Mouse (Mus musculus): ENCODE data around the gene Miga1.
A peak's percentile ranks its signal among the peaks of the same experiment; 100 is the strongest.

The Miga1 gene

DNA sequence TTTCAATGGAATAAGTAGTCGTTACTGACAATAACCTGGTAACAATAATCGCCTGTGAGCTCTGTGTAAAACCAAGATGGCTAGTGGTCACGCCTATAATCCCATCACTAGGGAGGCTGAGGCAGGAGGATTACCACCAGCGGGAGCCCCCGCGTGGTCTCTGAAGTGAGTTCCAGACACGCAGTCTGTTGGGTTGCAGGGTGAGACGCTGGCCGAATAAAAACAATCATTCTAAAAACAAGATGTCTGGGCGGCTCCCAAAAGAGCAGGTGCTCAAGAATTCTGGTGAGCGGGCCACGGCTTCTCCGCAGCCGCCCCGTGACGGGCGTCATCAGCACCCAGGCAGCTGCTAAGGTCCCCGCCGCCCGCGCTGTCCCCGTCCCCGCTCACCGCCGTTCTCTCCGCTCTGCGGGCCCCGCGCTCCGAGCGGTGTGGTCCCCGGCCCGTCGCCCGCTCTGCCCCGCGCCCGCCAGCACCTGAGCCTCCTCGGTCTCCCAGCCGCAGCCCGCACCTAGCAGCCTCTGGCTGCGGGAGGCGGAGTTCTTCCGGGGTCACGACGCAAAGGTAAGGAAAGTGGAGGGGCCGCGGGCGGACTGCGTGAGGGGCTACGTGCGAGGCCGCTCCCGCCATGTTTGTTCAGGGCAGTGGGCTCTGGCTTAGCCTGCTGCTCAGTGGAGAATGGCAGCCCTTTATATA lies at the start of gene Miga1:
Miga1 (minus strand) TSS at position 546 of the 696 bp plus-strand sequence.
- peak; percentile 73 for DNase-seq (ENCODE audit: low spot score)

DNA sequence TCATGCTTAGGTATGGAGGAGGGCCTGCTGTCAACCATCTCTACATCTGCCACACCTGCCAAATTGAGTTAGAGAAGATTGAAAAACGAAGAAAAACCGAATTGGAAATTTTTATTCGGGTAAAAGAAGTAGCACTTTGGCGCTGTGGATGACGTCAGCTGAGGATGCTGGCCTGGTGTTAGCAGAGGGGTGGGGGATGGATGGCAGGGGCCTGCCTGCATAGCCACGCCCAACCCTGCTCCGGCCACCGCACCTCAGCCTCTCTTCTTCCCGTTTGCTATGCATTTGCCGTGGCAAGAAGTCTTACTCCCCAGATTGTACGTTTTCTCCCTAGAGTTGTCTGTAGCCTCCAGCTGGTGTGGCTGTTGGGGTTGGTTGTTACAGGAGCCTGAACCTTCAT lies 43.9 kb upstream of the Miga1 start:
- DNase-seq (ENCODE audit: low spot score): no peak

DNA sequence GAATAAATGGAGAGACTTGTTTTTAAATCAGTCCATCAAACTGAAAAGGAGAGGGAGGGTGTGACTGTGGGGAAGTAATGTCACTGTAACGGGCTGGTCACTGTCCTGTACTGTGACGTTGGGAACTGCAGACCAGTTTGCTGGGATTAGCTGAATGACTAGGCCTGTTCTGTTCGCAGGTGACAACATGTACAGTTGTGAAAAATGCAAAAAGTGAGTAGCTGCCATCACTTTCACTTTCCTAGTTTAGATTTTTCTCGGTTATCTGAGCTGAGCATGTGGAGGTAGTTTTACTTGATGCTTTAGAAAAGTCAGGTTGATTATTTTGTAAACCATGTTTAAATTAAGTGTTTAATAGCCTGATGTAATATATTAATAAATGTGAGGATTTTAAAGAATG lies 35.9 kb upstream of the Miga1 start:
- DNase-seq (ENCODE audit: low spot score): no peak

DNA sequence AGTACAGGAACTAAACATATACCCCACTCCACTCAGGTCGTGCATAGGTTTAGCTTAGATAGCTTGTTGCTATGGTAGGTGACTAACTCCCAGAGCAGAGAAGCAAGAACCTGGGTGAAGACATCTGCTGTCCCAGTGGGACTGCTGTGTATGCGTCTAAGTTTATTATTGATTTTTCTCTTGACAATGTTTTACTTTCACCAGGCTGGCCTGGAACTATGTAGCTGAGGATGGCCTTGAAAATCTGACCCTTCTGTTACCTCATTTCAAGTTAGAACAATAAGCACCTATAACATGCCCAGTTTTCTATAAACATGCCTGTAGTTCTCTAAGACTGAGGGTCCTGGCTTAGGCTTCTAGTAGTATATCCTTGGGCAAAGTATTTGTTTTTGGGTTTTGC lies 24.0 kb upstream of the Miga1 start:
- DNase-seq (ENCODE audit: low spot score): no peak

DNA sequence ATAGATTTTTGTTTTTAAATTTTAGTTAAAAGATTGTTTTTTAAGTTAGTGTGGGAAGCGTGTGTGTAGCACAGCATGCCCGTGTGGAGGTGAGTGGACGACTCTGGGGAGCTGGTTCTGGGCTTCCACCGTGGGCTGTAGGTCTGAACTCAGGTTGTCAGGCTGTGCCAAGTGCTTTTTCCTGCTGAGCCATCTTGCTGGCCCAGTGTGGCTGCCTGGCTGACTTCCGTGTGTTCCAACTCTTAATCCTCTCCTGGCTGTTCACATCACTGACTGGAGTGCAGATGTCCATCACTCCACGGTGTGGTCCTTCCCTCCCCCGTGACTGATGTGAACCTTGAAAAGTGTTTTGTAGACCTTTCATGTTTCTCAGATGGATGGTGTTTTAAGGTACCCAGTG lies 18.9 kb upstream of the Miga1 start:
- no peak for DNase-seq (ENCODE audit: low spot score)

DNA sequence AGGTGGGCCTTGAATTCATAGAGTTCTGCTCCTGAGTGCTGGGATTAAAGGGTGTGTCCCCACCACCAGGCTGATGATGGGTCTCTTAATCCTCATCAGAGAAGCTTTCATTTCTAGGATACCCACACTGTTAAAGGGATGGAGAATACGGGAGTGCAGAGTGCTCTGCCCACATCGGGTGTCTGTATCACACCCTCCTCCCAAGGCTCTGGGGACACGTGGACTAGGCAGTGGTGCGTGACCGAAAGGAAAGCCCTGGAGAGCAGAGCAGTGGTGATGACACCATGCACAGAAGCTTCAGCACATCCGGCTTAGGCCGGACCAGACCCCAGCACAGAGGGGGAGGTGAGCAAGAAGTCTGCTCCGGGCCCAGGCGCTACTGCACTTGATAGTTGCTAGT lies 16.5 kb upstream of the Miga1 start:
- no peak for DNase-seq (ENCODE audit: low spot score)

DNA sequence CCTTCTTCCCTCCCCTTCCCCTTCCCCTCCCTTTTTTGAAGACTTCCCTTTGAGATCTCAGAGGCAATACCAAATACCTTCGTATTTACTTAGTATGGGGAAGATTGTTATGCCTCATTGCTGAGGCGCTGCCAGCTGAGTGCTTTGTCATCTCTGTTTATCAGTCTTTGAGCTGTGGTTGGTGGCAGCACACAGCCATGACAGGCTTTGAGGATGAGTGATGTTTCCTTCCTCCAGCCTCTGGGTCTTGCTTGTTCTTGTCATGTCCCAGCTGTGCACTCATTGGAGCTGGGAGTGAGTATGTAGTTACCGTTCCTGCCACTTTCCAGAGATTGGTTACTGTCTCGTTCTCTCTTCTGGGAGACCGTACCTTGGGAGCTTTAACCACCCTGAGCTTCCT lies 15.2 kb upstream of the Miga1 start:
- DNase-seq (ENCODE audit: low spot score): no peak

DNA sequence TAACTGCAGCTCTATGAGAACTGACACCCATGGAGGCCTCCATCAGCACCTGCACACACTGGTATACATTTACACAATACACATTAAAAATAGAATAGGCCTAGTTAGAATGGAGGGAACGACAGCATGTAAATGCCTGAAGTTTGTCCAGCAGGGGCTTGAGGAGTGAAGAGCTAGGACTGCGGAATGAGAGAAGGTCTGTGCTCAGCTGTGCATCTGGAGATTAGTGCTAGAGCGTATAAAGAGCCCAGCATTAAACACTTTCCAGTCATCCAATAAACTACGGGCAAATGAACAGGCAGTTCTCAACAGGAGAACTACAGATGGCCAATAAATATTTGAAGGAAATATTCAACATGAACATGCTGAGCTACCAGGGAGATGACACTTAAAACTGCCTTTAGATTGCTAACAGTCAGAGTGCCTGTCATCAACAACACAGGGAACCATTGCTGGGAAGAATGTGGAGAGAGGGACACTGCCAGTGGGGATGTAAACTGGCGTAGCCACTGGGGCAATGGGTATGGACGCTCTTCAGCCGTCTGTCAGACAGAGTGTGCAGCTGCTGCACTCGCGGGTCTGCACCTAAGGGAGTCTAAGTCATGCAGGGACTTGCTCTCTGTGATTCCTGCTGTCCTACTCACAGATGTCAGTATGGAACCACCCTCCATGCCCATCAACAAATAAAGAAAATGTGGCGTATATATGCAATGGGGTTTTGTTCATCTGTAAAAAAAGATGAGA lies 13.4 kb upstream of the Miga1 start:
- no peak for DNase-seq (ENCODE audit: low spot score)

DNA sequence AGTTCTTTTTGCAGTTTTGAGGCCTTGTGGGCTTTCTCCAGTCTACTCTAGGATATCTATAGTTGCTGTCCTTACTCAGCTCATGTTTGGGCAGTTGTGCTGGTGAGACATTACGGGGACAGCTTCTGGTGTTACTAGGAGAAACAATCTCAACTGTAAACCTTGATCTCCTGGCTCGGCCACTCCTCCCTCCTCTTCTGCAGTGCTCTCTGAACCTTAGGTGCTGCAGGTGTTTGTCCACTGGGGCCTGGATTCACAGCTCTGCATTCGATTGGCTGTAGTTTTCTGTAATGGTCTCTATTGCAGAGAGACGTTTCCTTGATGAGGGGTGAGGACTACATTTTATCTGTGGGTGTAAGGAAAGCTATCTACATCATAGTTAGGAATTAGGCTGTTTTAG lies 12.1 kb upstream of the Miga1 start:
- no peak for DNase-seq (ENCODE audit: low spot score)

DNA sequence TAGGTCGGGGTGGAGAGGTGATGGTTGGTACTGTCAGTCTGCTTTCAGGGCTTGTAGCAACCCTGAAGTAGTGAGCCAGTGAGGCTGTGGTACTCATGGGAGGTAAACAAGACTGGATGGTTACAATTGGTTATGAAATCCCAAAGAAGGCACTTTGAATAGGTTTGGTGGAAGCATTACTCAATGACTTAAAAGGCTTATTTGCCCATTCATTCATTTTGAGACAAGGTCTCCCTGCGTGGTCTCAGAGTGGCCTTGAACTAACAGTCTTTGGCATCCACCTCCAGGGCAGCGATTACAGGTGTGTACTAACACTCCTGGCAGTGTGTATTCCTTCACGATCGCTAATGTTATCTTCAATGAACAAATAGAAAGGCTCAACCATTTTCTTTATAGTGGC lies 10.8 kb upstream of the Miga1 start:
- DNase-seq (ENCODE audit: low spot score): no peak

DNA sequence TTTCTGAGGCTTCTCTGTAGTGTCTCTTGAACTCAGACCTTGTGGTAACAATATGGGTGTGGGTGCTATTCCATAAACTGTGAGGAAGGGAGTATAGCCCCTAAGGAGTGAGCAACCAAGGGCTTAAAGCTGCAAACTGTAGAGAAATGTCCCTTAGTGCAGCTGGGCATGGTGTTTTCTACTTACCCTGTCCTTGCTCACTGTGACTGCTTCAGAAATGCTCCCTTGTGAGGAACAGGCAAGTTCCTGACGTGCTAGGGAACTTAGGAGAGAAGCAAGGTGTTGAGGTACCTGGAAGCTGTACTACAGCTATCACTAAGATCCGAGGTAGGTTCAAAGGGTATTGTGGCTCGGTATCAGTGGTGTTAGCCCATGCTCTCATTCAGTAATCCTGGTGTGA lies 10.2 kb upstream of the Miga1 start:
- no peak for DNase-seq (ENCODE audit: low spot score)

DNA sequence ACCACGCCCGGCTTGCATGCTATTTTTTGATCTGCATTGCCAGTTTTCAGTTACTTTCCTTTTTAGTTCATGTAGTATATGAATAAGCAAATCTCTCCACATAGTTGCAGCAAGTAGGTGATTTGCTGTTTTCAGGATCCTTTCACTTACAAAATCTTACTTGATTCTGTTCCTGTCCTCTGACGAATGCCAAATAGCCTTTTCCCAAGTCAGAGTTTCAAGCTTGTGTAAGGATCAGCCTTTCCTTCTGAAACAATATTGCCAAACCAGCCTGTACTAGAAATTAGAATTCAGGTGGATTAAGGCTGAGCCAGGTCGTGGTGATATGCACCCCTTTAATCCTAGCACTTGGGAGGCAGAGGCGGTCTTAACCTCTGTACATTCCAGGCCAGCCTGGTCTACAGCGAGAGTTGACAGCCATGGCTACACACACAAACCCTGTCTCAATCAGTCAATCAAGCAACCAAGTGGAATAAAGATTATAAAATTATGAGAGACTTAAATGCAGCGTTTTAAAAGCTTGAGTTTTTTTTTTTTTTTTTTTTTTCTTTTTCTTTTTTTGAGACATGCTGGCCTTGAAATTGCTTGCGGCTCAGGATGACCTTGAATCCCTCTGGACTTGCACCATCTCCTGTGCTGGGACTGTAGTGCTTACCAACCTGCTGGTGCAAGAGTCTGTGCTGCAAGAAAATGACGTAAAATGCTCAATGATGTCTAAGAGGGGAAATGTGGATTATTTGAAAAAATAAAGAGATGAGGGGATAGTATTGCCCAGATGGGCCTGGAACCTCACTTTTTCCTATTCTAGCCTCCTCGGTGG lies 8.0 kb upstream of the Miga1 start:
- DNase-seq (ENCODE audit: low spot score): no peak

DNA sequence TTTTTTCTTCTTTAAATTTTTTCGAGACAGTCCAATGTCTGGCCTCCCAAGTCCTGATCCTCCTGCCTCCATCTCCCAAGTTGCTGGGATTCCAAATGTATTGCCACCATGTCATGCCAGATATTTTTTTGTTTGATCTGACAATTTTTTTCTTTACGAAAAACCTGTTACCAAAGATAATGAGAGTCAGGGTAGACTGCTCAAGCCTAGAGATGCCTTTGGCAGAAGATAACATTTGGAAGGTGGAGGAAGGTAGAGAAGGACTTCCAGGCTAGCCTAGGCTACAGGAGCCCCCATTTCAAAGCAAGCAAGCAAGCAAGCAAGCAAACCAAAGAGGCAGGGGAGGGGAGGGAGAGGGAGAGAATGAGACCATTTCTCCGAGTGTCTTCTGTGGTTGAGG lies 7.0 kb upstream of the Miga1 start:
- DNase-seq (ENCODE audit: low spot score): no peak

DNA sequence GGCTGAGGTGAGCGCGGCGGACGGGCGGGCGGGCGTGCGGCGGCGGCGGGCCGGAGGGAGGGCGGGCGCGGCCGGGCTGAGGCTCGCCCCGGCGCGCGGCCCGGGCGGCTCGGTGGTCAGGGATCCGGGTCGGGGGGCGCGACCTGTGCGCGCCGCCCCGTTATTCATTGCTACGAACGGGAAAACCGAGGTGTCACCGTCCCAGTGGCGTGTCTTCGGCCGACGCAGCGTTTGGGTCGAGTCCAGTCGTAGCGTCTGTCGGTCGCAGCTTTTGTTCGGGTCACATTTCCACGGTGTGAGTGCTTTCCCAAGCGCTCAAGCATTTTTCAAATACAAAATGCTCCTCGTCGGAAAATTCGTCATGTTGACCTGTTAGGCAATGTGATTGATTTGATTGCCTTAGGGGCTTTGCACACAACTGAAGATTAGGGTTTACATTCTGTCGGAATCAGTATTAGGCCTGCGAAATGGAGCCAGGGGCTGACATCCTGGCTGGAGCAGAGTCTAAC lies 6.5 kb upstream of the Miga1 start:
- DNase-seq (ENCODE audit: low spot score): no peak

DNA sequence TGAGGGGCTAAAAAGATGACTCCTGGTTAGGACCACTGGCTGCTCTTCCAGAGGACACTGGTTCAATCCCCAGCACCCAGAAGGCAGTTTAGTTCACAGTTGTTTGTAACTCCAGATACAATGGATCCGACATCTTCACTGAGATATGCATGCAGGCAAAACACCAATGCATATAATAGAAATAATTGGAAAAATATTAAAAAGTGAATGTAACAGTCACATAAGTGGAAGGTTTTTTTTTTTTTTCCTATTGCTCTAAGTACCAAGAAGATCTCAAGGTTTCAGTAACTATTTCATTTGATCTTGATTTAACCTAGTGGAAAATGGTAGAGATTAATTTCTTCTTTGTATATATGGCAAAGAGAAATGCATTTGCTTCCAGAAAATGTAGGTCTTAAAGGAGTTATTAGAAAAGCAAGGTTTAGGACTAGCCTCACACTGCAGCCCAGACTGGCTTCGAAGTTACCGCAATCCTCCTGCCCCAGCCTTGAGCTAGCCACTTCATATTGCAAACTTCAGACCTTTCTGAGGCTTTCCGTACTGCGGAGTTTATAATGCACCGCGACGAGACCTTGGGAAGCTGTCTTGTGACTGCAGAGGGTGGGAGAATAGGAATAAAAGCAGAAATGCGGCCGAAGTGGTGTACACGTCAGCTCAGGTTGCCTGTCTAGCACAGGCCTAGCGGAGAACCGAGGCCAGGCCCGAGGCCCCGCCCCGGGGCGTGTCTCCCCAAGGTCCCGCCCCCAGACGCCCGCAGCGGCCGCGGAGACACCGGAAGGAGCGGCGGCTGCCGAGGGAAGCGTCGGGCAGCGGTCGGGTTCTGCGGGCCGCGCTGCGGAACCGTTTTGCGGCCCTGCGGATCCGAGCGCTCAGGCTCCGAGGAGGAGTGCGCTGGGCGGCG lies 5.8 kb upstream of the Miga1 start, which contains the start of gene Usp33:
Usp33 (plus strand) TSS at position 747 of the 901 bp plus-strand sequence.
- DNase-seq (ENCODE audit: low spot score): peak; percentile 96

DNA sequence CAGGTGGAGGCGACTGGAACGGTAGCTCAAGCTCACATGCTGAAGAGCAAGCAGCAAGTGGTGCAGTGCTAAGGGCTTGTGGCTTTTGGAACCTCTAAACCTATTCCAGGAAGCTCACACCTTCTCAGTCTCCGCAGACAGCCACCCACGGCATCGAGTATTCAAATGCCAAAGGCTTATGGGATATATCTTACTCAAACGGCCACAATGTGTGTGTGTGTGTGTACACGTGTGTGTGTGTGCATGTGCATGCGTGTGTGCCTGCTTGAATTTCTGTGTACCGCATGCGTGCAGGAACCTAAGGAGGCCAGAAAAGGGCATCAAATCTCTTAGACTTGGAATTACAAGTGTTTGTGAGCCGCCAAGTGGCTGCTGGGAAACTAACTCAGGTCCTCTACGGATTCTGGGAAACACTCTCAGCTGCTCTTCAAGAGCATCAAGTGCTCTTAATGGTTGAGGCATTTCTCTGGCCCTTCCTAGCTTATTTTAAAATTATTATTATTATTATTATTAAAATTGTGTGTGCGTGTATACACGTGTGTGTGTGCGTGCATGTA lies 2.8 kb upstream of the Miga1 start:
- no peak for DNase-seq (ENCODE audit: low spot score)

DNA sequence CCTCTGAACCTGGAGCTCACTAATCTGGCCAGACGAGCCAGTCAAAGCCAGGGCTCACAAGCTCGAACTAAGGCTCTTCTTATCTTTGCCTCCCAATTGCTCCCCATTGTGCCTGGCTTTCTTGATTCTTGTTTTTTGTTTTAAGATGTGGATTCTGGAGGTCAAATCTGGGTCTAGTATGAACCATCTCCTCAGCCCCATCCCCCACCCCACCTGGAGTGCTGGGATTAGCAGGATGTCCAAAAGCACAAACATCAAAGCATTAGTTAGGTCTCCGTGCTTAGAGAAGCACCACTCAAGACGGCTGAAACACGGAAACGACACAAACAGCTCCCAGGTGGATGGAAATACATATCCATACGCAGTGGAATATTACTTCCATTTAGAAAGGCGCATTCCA lies 4.1 kb downstream of the Miga1 start:
- DNase-seq (ENCODE audit: low spot score): no peak

DNA sequence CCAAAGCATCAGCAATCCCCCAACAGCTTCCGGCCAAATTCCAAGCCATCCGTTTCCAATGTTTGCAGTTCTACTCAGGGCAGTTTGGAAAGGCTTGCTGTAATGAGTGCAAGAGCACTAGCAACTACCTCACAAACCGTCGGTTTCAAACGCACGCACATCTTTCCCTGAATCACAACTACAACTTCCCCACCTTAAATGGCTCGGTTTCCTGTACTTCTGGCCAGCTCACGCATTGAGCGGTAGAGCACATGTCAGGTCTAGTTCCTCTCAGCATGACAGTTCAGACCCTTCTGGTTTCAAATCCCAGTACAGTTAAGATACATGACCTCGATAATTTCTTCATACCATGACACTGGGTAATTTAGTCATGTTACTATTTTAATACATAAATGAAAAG lies 6.6 kb downstream of the Miga1 start:
- DNase-seq (ENCODE audit: low spot score): no peak

DNA sequence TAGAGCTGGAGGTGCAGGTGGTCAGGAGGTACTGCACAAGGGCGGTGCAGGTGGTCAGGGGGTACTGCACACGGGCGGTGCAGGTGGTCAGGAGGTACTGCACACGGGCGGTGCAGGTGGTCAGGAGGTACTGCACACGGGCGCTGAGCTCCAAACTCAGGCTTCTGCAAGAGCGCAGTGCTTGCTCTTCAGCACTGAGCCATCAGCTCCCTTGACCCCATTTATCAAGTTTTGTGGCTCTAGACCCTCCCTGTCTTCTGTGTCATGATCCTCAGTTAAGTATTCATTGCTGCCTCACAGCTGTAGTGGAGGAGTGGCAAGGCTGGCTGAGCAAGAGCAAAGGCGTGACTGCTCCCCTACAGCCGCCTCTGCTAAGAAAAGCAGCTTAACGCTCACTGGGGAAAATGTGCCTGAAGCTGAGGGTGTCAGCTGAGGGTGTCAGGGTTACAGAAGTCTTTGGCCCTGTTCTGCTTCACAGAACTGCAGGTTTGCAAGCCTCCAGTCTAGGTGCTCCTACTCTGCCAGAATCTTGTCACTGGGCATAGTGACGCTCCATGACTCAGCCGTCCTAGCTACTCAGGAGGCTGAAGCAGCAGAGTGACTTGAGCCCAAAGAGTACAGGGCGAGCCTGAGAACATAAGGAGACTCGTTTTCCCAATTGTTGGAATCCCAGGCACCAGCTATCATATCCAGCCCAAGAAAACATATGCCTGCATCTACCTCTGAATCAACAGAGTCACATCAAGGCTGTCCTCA lies 7.5 kb downstream of the Miga1 start:
- DNase-seq (ENCODE audit: low spot score): no peak

DNA sequence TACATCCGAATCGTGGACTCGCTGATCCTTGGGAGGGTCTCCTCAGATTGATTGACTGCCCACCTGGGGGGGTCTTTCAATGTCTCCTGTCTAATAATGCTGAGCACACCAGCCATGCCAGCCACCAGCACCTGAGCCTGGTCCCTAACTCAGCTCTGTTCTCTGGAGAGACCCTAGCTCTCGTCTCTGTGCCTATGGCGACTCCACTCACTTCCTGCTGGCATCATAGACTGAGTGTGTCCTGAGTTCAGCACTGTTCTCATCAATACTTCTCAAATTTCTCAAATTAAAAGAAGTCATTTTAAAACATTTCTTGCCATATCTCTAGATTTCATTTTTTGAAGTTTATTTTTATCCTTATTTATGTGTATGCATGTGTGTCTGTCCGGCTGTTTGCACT lies 8.1 kb downstream of the Miga1 start:
- DNase-seq (ENCODE audit: low spot score): no peak
